Mouse (Mus musculus) urinary bladder, postnatal 0 days (tissue): ENCODE measurements around the gene Esp8. TPM values are rescaled to one million over a fixed set of nuclear protein-coding genes. Genes with fewer than 3 reads are reported as not detected.

Experiments
- polyA plus RNA-seq: library from polyadenylated mRNA; unstranded; fragments of >200 nt; fragmentation: Nextera tagmentation; extraction: Ambion mirVana; gene quantifications from 2 replicates; pipeline ENCODE4 v1.2.1, GENCODE M21; 2015

Esp8 gene
- not detected in 2 replicates for polyA plus RNA-seq

DNA sequence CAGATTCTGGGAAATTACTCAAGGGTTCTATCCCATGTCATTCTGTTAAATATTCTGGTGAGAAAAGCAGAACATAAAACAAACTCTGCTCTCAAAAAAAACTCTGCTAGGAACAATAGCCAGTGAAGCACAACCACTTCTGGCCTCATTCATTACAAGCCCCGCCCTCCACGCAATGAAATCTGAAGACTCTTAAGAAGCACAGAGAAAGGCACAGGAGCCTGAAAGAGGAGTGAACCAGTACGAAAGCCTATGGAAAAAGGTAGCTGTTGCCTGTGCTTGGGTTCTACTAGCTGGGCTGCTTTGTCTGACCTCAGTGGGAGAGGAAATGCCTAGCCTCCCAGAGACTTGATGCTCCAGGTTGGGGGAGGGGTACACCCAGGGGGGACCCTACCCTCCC is at the start of gene Esp8:
Esp8 (plus strand) TSS at position 205 of the 400 bp plus-strand sequence.

DNA sequence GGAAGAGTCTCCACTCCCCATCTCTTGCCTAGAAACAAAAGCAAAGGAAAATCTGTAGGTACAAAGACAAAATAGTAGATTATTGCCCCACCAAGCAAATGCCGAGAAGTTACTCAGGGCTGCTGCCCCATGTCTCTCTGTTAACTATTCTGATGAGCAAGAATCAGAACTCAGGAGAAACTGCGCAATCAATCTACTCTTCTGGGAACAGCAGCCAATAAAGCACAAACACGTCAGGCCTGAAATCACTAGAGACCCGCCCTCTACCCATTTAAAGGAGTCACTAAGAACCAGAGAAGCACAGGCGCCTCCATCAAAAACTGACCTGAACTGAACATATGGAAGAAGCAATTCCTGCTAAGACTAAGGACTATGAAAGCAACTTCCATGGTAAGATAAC is 41.4 kb downstream of the Esp8 start, which contains the start of gene Esp6:
Esp6 (plus strand) TSS at position 301 of the 400 bp plus-strand sequence.

Other genes starting within 250 kb of the Esp8 start
- not detected in 2 replicates for gene Crisp1, start 200.8 kb upstream of the Esp8 start, polyA plus RNA-seq
- not detected in 2 replicates for gene Esp6, start 41.5 kb downstream of the Esp8 start, polyA plus RNA-seq
- not detected in 2 replicates for gene Esp4, start 78.6 kb downstream of the Esp8 start, polyA plus RNA-seq
- gene Esp3, start 112.1 kb downstream of the Esp8 start, polyA plus RNA-seq = not detected in 2 replicates
- gene Esp1, start 207.1 kb downstream of the Esp8 start, polyA plus RNA-seq = not detected in 2 replicates